Mouse (Mus musculus) ES-E14 (cell line): ENCODE measurements at regions not wholly inside any gene's neighbourhood (a gene's known extent, or its start where the extent isn't known, plus 50 kb on each side); places are given as distances from the start of the nearest gene placed in this dataset.

Experiments used
- DNase-seq: peaks from one replicate; pipeline ENCODE4 v3.0.0-alpha.2; 2013; ENCODE audit warnings: low read depth, low spot score
- H3K27ac ChIP-seq: 2 replicates; pipeline ENCODE4 v1.5.1; 2012; ENCODE audit warnings: low read depth, mild to moderate bottlenecking, low read length, moderate library complexity, mixed read lengths; ENCODE audit not compliant: poor library complexity, insufficient read depth, severe bottlenecking
- H3K36me3 ChIP-seq: 2 replicates; pipeline ENCODE4 v1.6.1; 2012; ENCODE audit warnings: mild to moderate bottlenecking, low read length, moderate library complexity, mixed read lengths; ENCODE audit not compliant: control insufficient read depth, poor library complexity, insufficient read depth, severe bottlenecking
- H3K4me1 ChIP-seq, 2 experiments: fragments of 150-350 bp in 1 of 2; sonication (generic) in 1 of 2; 2 replicates each; pipeline ENCODE4 v1.6.1; 2012; ENCODE audit warnings: low read length in 2 of 2, mild to moderate bottlenecking in 1 of 2, mixed read lengths in 1 of 2; ENCODE audit not compliant: control insufficient read depth in 2 of 2, insufficient read depth in 2 of 2, poor library complexity in 1 of 2
- H3K4me3 ChIP-seq, 2 experiments: fragments of 150-350 bp in 1 of 2; sonication (generic) in 1 of 2; 2 replicates each; pipeline ENCODE4 v1.5.1; 2012; ENCODE audit warnings: low read length in 2 of 2, low read depth in 1 of 2, mild to moderate bottlenecking in 1 of 2, mixed read lengths in 1 of 2; ENCODE audit not compliant: insufficient read depth in 1 of 2, poor library complexity in 1 of 2, severe bottlenecking in 1 of 2
- H3K9ac ChIP-seq: 2 replicates; pipeline ENCODE4 v1.6.1; 2012; ENCODE audit warnings: low read depth, mild to moderate bottlenecking, low read length, mixed read lengths; ENCODE audit not compliant: poor library complexity, insufficient read depth, severe bottlenecking
- H3K9me3 ChIP-seq: fragments of 150-350 bp; sonication (generic); 2 replicates; pipeline ENCODE4 v1.6.1; 2012; ENCODE audit warnings: low read depth, mild to moderate bottlenecking, low read length; ENCODE audit not compliant: control insufficient read depth, insufficient read depth
- CHD2 ChIP-seq: IDR thresholded peaks from 2 replicates; pipeline ENCODE4 v1.6.1; 2014; ENCODE audit warnings: mild to moderate bottlenecking, low read depth, low read length, inconsistent platforms
- HCFC1 ChIP-seq: IDR thresholded peaks from 2 replicates; pipeline ENCODE4 v1.6.1; 2012; ENCODE audit warnings: low read length, inconsistent platforms, borderline replicate concordance; ENCODE audit not compliant: insufficient read depth
- MAFK ChIP-seq: IDR thresholded peaks from 2 replicates; pipeline ENCODE4 v1.6.1; 2014; ENCODE audit warnings: mild to moderate bottlenecking, low read depth, low read length, inconsistent platforms; ENCODE audit not compliant: insufficient read depth
- ZC3H11A ChIP-seq: IDR thresholded peaks from 2 replicates; pipeline ENCODE4 v1.6.1; 2012; ENCODE audit warnings: low read depth, mild to moderate bottlenecking, inconsistent platforms, low read length, borderline replicate concordance
- ZNF384 ChIP-seq: IDR thresholded peaks from 2 replicates; pipeline ENCODE4 v1.6.1; 2012; ENCODE audit warnings: low read depth, low read length, inconsistent platforms
- in situ Hi-C, 2 experiments: fragments of 600-800 bp; cut with MboI; formaldehyde crosslinking; loops; one replicate each; pipeline ENCODE4 v1.15.1; 2025; ENCODE audit warnings: low sequenced_read_pairs in 2 of 2, inconsistent platforms in 1 of 2; ENCODE audit not compliant: unreplicated experiment in 2 of 2

- DNase-seq: no peak
- in situ Hi-C loops: no loop called here
- Histone ChIP-seq H3K9me3 (no peaks in the 10 kb centered on the region), H3K9ac (no peak overlapping the region), H3K4me3 (no peak overlapping the region), H3K4me1 (no peaks in the 10 kb centered on the region), H3K36me3 (no peaks in the 10 kb centered on the region), H3K27ac (no peak overlapping the region)
- TF ChIP-seq ZNF384: no peak
- TF ChIP-seq CHD2: no peak
- no peak for TF ChIP-seq ZC3H11A
- TF ChIP-seq MAFK: no peak
- TF ChIP-seq HCFC1: no peak
Measured at GRCm38 (mm10) chr8:125314221-125314984, 255.2 kb downstream of the Sipa1l2 start.

DNA sequence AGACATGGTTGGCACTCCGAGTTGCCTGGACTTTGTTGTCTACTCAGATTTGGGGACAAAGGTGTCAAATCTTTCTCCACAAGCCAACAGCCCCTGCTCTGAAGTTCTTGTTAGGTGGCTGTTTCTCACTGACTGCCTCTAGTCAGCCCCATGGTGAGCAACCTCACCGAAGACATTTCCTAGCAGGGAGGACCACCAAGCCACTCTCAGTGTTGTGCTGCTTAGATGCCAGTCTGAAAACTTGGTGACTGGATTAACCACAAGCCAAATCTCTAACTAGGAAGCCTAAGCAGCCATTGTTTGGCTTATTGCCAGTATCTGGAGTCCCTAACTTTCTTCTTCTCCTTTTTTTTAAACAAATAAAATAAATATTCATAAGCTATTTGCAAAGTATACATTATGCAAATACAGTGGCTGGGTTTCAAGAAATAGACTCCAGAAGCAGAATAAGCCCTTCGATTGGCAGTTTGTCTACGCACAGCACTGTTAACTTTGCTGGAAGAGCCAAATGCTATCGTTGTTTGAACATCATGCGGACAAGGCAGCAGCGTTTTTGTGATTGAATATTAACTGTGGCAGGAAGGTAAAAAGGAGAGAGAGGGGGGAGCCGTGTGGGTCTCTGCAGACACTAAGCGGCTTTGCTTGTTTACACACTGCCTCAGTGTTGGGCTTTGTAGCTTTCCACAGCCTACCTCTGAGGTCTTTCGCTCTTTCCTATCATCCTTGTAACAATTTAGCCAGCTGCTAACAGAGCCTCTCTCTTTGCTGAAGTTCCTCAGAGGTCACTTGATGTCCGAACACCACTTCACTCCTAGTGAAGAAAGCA is 257.4 kb downstream of the Disc1 start:
- Histone ChIP-seq H3K9me3 (no peaks in the 10 kb centered on the region), H3K4me1 (no peaks in the 10 kb centered on the region), H3K9ac (no peak overlapping the region), H3K4me3 (no peak overlapping the region), H3K27ac (no peak overlapping the region), H3K36me3 (no peaks in the 10 kb centered on the region)
- in situ Hi-C loops: no loop called here
- no peak for DNase-seq
- no peak for TF ChIP-seq CHD2
- TF ChIP-seq HCFC1: no peak
- TF ChIP-seq ZNF384: no peak
- TF ChIP-seq MAFK: no peak
- TF ChIP-seq ZC3H11A: no peak
